Mouse (Mus musculus) G1E (cell line): ENCODE results near the gene Efnb2.

Experiments
- CTCF ChIP-seq: IDR thresholded peaks from 2 replicates; pipeline ENCODE4 v1.5.1; 2012; ENCODE audit warnings: low read depth, low read length, inconsistent platforms, mixed read lengths
- GATA2 ChIP-seq: IDR thresholded peaks from 2 replicates; pipeline ENCODE4 v1.6.1; 2012; ENCODE audit warnings: low read depth, low read length, inconsistent platforms, borderline replicate concordance

GRCm38 (mm10) chr8:8619221-8620194, 41.5 kb downstream of the Efnb2 start:
- TF ChIP-seq CTCF (no peak), GATA2 (no peak)
